Mouse (Mus musculus): ENCODE data around the gene Sgf29. TPM values are rescaled to one million over a fixed set of nuclear protein-coding genes. Genes with fewer than 3 reads are reported as not detected.
"Not testable (repeated sequence)": the region's sequence is repeated elsewhere in the genome, so short reads cannot be mapped to it uniquely, and the experiment has no call there.

The Sgf29 gene
- polyA plus RNA-seq, 1 experiment = 4.0 TPM

- H3K4me1 ChIP-seq (ENCODE audit: control insufficient read depth) = no peaks in the 10 kb centered on the region
- no peak overlapping the region for H3K4me3 ChIP-seq (replicated peaks)
- no peaks in the 10 kb centered on the region for H3K9me3 ChIP-seq (ENCODE audit: control insufficient read depth, low read length)
- peaks cover 73% of the 10 kb centered on the region for H3K36me3 ChIP-seq (ENCODE audit: control insufficient read depth)
- H3K27me3 ChIP-seq (ENCODE audit: control insufficient read depth) = no peaks in the 10 kb centered on the region
- TF ChIP-seq GATA1 (IDR thresholded peaks at IDR 0.05; ENCODE audit: low read length) = no peak
- TF ChIP-seq TAL1 (IDR thresholded peaks at IDR 0.05; ENCODE audit: low read length) = no peak
Observed at GRCm38 (mm10) chr7:126675104-126675503, 26.0 kb downstream of the Sgf29 start.

DNA sequence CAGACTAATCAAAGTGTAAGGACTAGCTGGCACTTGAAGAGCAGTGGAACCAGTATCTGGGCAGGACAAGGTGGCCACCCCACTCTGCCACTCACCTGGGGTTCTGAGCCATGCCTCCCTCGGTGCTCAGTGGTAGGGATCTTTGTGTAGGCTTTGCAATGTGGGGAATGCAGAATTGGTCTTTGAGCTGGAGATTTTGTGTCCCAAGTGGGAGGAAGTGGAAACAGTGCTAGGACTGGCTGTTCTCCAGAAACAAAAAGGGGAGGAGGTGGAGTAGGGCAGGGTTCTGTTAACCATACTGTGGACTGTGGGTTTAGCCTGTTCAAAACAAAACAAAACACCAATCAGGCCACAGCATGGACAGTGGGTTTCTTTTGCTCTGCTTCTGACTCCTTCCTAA, 27.1 kb downstream of the Sgf29 start, which contains the start of gene Sult1a1:
TSS of gene Sult1a1 (minus strand) at position 226 of the 400 bp plus-strand sequence.
- H3K36me3 ChIP-seq (ENCODE audit: control insufficient read depth) = peaks cover 62% of the 10 kb centered on the region
- TF ChIP-seq GATA1 (IDR thresholded peaks at IDR 0.05; ENCODE audit: low read length) = no peak
- no peak for TF ChIP-seq TAL1 (IDR thresholded peaks at IDR 0.05; ENCODE audit: low read length)
- no peaks in the 10 kb centered on the region for H3K9me3 ChIP-seq (ENCODE audit: control insufficient read depth, low read length)
- no peak within 1 kb of the TSS for H3K4me3 ChIP-seq (replicated peaks)
- H3K4me1 ChIP-seq (ENCODE audit: control insufficient read depth) = no peaks in the 10 kb centered on the region
- no peaks in the 10 kb centered on the region for H3K27me3 ChIP-seq (ENCODE audit: control insufficient read depth)

- H3K9me3 ChIP-seq (ENCODE audit: control insufficient read depth, low read length) = no peaks in the 10 kb centered on the region
- H3K27me3 ChIP-seq (ENCODE audit: control insufficient read depth) = no peaks in the 10 kb centered on the region
- no peak overlapping the region for H3K4me3 ChIP-seq (replicated peaks)
- H3K36me3 ChIP-seq (ENCODE audit: control insufficient read depth) = peaks cover 57% of the 10 kb centered on the region
- no peak for TF ChIP-seq GATA1 (IDR thresholded peaks at IDR 0.05; ENCODE audit: low read length)
- no peak for TF ChIP-seq TAL1 (IDR thresholded peaks at IDR 0.05; ENCODE audit: low read length)
- H3K4me1 ChIP-seq (ENCODE audit: control insufficient read depth) = no peaks in the 10 kb centered on the region
Observed at GRCm38 (mm10) chr7:126676631-126677220, 27.6 kb downstream of the Sgf29 start.

- no peaks in the 10 kb centered on the region for H3K27me3 ChIP-seq (ENCODE audit: control insufficient read depth)
- H3K4me3 ChIP-seq (replicated peaks) = no peak overlapping the region
- TF ChIP-seq GATA1 (IDR thresholded peaks at IDR 0.05; ENCODE audit: low read length) = no peak
- TF ChIP-seq TAL1 (IDR thresholded peaks at IDR 0.05; ENCODE audit: low read length) = no peak
- no peaks in the 10 kb centered on the region for H3K9me3 ChIP-seq (ENCODE audit: control insufficient read depth, low read length)
- H3K36me3 ChIP-seq (ENCODE audit: control insufficient read depth) = peaks cover 38% of the 10 kb centered on the region
- H3K4me1 ChIP-seq (ENCODE audit: control insufficient read depth) = no peaks in the 10 kb centered on the region
Observed at GRCm38 (mm10) chr7:126678545-126679341, 29.6 kb downstream of the Sgf29 start.

DNA sequence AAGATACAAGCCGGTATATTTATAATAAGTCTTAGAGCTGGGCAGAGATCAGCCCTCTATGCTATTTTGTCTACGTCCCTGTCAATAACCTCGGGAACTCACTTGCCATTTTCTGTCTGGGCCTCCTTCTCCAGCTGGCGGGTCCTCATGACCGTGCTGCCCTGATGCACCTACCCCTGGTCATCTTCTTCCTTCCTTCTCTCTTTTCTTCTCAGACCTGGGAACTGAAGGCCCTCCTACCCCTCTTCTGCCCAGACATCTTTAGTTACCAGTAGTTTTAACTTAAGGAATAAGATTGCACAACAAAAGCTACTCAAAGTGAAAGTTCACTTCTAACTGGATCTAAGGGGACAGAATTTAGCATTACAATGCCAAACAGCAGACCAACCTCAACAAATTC, 30.6 kb downstream of the Sgf29 start:
- H3K4me1 ChIP-seq (ENCODE audit: control insufficient read depth) = no peaks in the 10 kb centered on the region
- peaks cover 29% of the 10 kb centered on the region for H3K36me3 ChIP-seq (ENCODE audit: control insufficient read depth)
- TF ChIP-seq TAL1 (IDR thresholded peaks at IDR 0.05; ENCODE audit: low read length) = no peak
- TF ChIP-seq GATA1 (IDR thresholded peaks at IDR 0.05; ENCODE audit: low read length) = no peak

GRCm38 (mm10) chr7:126681221-126681620, 32.1 kb downstream of the Sgf29 start:
- TF ChIP-seq TAL1 (IDR thresholded peaks at IDR 0.05; ENCODE audit: low read length) = no peak
- no peak for TF ChIP-seq GATA1 (IDR thresholded peaks at IDR 0.05; ENCODE audit: low read length)
- H3K27me3 ChIP-seq (ENCODE audit: control insufficient read depth) = no peaks in the 10 kb centered on the region
- H3K4me1 ChIP-seq (ENCODE audit: control insufficient read depth) = no peaks in the 10 kb centered on the region
- no peaks in the 10 kb centered on the region for H3K9me3 ChIP-seq (ENCODE audit: control insufficient read depth, low read length)
- H3K36me3 ChIP-seq (ENCODE audit: control insufficient read depth) = peaks cover 16% of the 10 kb centered on the region
- no peak overlapping the region for H3K4me3 ChIP-seq (replicated peaks)

More for the DNA sequence above, 30.6 kb downstream of the Sgf29 start:
- Histone ChIP-seq H3K9me3 (ENCODE audit: control insufficient read depth, low read length) (no peaks in the 10 kb centered on the region), H3K4me3 (replicated peaks) (no peak overlapping the region), H3K27me3 (ENCODE audit: control insufficient read depth) (no peaks in the 10 kb centered on the region)

- H3K4me1 ChIP-seq (ENCODE audit: control insufficient read depth) = not testable (repeated sequence)
Observed at GRCm38 (mm10) chr7:126688156-126688555, 39.0 kb downstream of the Sgf29 start.

DNA sequence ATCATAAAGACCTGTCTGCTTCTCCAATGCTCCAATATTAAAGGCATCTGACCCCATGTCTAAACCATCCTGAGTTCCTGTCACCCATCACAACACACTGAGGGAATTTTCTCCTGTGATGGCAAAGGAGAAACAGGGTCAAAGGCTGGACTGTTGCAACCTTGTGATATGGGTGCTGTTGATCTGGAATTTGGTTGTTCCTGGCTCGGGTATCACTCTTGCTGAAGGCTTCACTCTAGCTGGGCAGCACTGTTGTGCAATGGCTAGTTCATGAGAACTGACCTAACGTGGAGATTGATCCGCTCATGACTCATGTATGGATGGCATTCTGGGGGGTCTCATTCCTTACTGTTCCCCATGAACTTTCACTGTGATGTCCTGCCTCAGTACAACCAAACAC, 39.9 kb downstream of the Sgf29 start:
- H3K27me3 ChIP-seq (ENCODE audit: control insufficient read depth) = no peaks in the 10 kb centered on the region
- TF ChIP-seq GATA1 (IDR thresholded peaks at IDR 0.05; ENCODE audit: low read length) (no peak), TAL1 (IDR thresholded peaks at IDR 0.05; ENCODE audit: low read length) (no peak)
- H3K9me3 ChIP-seq (ENCODE audit: control insufficient read depth, low read length) = no peaks in the 10 kb centered on the region
- peaks cover 26% of the 10 kb centered on the region for H3K36me3 ChIP-seq (ENCODE audit: control insufficient read depth)
- peaks cover 13% of the 10 kb centered on the region for H3K4me1 ChIP-seq (ENCODE audit: control insufficient read depth)
- no peak overlapping the region for H3K4me3 ChIP-seq (replicated peaks)

More at GRCm38 (mm10) chr7:126688156-126688555, 39.0 kb downstream of the Sgf29 start:
- H3K27me3 ChIP-seq (ENCODE audit: control insufficient read depth); H3K4me3 ChIP-seq (replicated peaks); H3K9me3 ChIP-seq (ENCODE audit: control insufficient read depth, low read length): not testable (repeated sequence)
- H3K36me3 ChIP-seq (ENCODE audit: control insufficient read depth) = peaks cover 26% of the 10 kb centered on the region

GRCm38 (mm10) chr7:126690737-126691136, 41.6 kb downstream of the Sgf29 start:
- no peaks in the 10 kb centered on the region for H3K9me3 ChIP-seq (ENCODE audit: control insufficient read depth, low read length)
- H3K4me3 ChIP-seq (replicated peaks) = no peak overlapping the region
- no peaks in the 10 kb centered on the region for H3K27me3 ChIP-seq (ENCODE audit: control insufficient read depth)
- H3K36me3 ChIP-seq (ENCODE audit: control insufficient read depth) = peaks cover 26% of the 10 kb centered on the region
- TF ChIP-seq GATA1 (IDR thresholded peaks at IDR 0.05; ENCODE audit: low read length) = no peak
- TF ChIP-seq TAL1 (IDR thresholded peaks at IDR 0.05; ENCODE audit: low read length) = no peak
- H3K4me1 ChIP-seq (ENCODE audit: control insufficient read depth) = peaks cover 25% of the 10 kb centered on the region

Measured in erythroblast, embryonic 14.5 days (primary cell).